Mouse (Mus musculus) layer of hippocampus, adult 8-10 months (tissue): ENCODE results near the gene Barhl2. TPM values are rescaled to one million over a fixed set of nuclear protein-coding genes. Genes with fewer than 3 reads are reported as not detected.

Experiments
- DNase-seq, 2 experiments: peaks; one replicate each; pipeline ENCODE4 v3.0.0; 2022; ENCODE audit warnings: low spot score in 2 of 2
- total RNA-seq, 4 experiments: library from RNA; stranded (reverse); gene quantifications; 2 replicates each; pipeline ENCODE4 v1.2.4; 2022

Barhl2 gene
- total RNA-seq, 4 experiments from 2014 or later: 0.14 TPM; not detected in 3

DNA sequence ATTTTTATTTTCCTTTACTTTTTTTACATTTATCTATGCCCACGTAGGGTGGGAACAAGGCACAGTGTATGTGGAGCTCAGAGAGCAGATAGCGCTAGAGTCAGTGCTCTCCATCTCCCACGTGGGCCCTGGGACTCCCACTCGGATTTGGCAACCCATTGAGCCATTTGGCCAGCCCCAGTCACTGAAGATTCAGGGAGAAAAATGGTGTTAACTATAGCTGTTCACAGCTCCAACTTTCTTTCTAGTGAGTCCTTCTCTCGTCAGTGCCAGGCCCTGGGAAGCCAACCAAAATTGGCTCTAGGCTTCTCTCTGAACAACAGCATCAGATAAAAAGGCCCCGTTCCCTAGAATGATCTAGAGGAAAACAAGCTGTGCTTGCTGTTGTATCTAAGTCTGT, 42.2 kb downstream of the Barhl2 start:
- DNase-seq: no peak

DNA sequence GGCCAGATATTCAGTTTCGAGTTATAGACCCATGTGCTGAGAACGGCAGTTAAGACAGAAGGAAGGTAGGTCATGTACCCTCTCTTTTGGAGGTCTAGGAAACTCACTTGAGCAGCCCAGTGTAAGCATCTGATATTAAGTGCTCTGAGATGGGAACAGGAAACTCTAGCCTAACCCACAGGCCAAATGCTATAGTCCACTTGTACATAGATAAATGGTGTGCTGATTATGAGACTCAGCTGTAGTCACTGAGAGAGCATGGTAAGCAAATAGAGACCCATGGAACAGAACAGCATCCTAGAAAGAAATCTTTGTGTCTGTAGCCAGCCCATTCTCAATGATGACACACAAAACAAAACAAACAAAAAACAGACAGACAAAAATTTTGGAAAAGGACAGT, 55.2 kb downstream of the Barhl2 start:
- DNase-seq: no peak

Other genes starting within 250 kb of the Barhl2 start
- gene Gm17304, start 150.9 kb upstream of the Barhl2 start, total RNA-seq: not detected
- gene Zfp644, start 239.1 kb upstream of the Barhl2 start, total RNA-seq: 100 to 1,000 TPM; 102 to 132 (median 114) TPM